Mouse (Mus musculus): ENCODE measurements around the gene Ints1.

Ints1 gene

DNA sequence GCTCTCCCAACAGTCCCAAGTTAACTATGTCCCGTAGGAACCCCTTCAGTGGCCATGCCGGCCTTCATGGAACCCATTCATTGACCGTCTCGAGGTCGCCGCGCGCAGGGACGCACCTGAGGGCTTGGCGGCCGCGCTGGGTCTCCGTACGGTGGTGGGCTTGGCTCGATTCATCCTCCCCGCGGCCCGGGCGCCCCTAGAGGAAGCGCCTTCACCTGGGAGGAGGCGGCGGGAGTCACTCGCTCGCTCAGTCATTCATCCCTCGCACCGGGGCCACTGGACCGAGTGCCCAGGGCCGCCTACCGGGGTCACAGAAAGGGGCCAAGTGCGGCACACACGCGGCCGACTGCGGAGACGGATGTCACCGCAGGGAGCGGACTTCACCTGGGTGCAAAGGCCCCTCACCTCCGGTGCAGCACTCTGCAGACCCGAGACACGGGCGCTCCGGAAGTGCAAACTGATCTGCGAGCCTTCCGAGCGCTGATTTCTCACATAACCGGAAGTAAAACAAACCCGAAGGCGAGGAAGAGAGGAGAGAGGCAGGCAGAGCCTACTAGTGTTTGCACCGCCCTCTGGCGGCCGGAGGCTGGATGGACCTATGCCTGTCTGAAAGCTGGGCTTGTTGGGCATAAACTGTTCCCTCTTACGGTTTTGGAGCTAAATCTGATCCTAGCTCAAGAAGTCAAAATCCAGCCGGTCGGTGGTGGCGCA, at the start of gene Ints1:
Gene Ints1 (minus strand): TSS at position 459 of the 711 bp plus-strand sequence.
- peak; percentile 99 for DNase-seq (ENCODE audit: low spot score)

DNA sequence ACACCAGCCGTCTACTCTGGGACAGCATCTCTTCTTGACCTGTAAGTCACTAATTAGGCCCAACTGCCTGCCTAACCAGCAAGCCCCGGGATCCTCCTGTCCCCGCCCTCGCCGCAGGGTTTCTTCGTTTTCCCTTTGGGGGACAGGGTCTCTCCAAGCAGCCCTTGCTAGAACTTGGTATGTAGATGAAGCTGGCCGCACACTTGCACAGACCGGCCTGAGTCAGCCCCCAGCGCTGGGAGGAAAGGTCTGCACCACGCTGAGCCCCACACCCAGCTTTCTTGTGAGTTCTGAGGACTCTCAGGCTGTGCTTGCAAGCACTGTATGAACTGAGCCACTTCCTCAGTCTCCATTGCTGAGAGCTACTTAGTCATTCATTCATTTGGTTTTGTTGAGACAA, 49.1 kb upstream of the Ints1 start:
- DNase-seq (ENCODE audit: low spot score): no peak

GRCm38 (mm10) chr5:139821466-139822459, 46.3 kb upstream of the Ints1 start:
- no peak for DNase-seq (ENCODE audit: low spot score)

- DNase-seq (ENCODE audit: low spot score): no peak
Measured at GRCm38 (mm10) chr5:139819538-139820181, 44.2 kb upstream of the Ints1 start, which contains the start of gene Tmem184a. TSS of gene Tmem184a (minus strand) at chr5:139819917.

GRCm38 (mm10) chr5:139818801-139819200, 43.3 kb upstream of the Ints1 start:
- DNase-seq (ENCODE audit: low spot score): no peak

DNA sequence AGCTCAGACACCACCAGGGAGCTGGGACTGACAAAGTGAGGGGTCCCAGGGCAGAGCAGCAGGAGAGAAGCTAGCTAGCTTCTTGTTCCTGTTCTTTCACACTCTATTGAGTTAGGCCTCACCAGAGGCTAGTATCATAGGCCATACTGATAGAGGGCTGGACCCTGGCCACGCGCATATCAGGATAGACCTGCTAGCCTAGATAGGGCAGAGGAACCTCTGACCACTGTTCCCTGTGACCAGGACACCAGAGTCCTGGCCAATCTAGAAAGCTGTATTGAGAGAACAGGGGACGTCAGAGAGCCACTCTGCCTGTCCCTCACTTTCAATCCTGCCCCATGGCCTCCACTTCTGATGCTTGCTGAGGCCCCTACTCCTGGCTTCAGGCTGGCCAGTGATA, 42.6 kb upstream of the Ints1 start:
- no peak for DNase-seq (ENCODE audit: low spot score)

DNA sequence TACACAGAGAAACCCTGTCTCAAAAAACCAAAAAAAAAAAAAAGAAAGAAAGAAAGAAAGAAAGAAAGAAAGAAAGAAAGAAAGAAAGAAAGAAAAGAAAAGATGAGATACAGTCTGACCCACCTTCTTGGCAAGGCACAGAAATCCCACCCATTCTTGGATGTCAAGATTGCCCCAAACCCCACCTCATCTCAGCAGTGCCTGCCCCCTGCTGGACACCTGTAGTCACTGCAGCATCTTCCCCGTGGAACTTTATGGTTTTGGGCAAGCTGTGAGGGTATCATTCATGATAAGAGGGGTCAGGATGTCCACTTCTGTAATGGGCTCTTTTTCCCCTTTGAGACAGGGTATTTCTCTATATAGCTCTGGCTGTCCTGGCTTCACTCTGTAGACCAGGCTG, 41.8 kb upstream of the Ints1 start:
- no peak for DNase-seq (ENCODE audit: low spot score)

DNA sequence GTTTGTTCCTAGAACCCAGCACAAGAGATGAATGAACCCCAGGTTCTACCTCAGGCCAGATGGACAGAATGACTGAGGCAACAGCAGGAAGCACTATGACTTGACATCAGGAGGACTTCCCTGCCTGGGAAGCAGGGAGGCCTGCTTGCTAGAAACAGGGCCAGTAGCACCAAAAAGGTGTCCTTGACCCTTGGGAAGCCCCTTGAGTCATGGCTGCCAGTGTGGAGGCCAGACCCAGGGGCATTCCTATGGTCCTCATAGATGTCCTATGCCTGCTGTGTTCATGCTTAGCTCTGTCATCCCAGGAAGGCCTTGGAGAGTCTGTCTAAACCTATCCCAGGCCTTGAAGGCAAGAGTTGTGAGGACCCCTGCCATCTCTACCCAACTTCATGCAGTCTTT, 41.0 kb upstream of the Ints1 start:
- DNase-seq (ENCODE audit: low spot score): no peak

- DNase-seq (ENCODE audit: low spot score): no peak
Measured at GRCm38 (mm10) chr5:139815964-139816363, 40.5 kb upstream of the Ints1 start.

DNA sequence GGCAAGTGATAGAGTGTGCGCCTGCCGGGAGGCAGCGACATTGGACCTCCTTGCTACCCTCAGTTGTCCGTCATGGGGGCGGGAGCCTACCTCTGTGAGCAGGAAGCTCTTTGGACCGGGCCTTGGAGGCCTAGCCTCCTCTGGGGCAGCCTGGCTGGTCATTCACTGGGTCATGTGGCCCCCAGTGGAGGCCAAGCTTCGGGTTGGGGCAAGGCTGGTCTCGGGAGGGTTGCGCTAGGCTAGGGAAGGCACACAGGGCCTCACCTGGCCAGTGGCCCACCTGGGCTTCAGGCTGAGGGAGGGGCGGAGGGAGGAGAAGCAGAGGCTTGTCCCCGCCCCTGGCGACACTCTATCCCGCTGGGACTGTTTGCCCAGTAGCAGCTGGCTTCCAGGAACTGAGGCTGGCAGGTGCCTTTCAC, 38.5 kb upstream of the Ints1 start:
- DNase-seq (ENCODE audit: low spot score): no peak

- no peak for DNase-seq (ENCODE audit: low spot score)
Measured at GRCm38 (mm10) chr5:139813126-139813490, 37.6 kb upstream of the Ints1 start.

DNA sequence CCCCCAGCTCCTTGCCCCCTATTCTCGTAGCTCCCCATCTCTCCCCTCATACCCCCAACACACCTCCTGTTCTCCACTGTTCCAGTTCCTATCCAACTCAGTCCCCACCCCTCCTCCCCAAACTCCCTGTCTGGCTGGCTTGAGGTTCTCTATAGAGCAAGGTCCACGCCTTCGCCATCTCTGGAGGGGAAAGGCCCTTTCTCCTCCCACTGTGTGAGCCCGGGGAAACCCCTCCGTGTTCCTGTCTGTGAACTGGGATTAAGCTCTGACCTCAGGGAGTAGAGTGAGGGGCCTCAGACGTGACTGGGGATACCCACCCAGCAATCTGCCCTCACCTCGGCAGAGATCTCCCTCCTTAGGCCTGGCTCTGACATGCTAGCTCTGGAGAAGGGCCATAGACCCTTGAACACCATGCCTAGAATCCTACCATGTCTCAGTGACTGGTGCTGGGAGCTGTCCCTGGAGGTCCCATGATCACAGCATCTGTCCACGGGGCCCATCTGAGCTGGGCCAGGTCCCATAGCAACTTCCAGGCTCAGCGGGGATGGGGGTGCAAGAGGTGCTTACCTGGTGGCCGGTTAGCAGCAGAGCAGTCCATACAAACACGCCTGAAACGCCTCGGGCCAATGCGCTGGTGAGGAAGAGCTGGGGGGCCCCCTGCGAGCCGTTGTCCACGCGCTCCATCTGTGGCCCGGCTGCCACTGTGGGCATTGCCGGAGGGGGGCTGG, 37.1 kb upstream of the Ints1 start:
- DNase-seq (ENCODE audit: low spot score): no peak

- DNase-seq (ENCODE audit: low spot score): no peak
Measured at GRCm38 (mm10) chr5:139811677-139812397, 36.4 kb upstream of the Ints1 start.

DNA sequence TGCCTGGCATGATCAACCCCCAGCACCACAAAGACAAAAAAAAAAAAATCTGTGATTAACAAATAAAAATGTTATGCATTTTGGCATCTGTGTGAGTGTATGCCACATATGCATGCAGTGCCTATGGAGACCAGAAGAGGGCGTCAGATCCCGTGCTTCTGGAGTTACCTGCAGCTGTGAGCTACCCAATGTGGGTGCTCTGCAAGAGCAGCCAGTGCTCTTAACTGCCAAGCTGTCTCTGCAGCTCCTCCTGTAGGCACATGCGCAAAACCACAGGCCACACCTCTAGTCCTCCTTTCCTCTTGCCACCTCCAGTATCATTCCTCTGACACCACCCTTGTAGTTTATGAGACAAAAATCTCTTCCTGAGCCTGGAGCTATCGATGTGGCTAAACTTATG, 33.9 kb upstream of the Ints1 start:
- DNase-seq (ENCODE audit: low spot score): no peak

DNA sequence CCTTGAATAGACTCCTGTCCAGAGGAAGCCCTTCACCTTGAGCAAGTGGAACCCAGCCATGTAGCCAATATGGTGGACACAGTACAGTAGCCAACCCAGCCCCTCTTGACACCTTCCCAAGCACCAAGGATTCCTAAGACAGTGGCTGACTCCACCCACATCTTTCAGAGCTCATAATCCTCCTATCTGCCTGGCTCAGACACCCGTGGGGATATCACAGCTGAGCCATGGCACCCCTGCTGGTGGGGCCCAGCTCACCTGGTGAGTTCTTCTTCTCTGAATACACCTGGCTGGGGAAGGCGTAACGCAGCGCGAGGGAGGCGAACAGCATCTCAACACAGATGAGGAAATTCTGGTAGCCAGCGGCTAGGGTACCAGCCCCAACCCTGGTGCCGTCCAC, 30.4 kb upstream of the Ints1 start:
- DNase-seq (ENCODE audit: low spot score): no peak

GRCm38 (mm10) chr5:139804573-139805111, 29.2 kb upstream of the Ints1 start:
- DNase-seq (ENCODE audit: low spot score): no peak

DNA sequence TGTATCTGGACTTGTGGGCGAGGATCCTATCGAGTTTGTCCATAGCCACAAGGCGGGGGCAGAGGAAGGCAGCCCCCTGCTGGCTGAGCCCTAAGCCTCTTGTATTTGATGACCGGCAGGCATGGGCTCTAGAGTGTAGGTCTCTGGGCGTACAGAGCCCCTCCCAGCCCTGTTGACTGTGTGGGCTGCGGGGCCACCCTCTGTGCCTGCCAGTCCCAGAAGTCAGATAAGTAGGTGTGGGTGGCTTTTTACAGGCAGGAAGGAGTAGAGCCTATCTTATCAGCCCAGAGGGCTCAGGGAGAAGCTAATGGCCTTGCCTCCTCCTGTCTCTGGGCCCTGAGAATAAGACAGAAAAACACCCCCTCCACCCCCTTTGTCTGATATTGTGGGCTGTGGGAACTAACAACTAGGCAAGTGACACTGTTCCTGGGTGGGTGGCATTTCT, 28.7 kb upstream of the Ints1 start:
- DNase-seq (ENCODE audit: low spot score): no peak

DNA sequence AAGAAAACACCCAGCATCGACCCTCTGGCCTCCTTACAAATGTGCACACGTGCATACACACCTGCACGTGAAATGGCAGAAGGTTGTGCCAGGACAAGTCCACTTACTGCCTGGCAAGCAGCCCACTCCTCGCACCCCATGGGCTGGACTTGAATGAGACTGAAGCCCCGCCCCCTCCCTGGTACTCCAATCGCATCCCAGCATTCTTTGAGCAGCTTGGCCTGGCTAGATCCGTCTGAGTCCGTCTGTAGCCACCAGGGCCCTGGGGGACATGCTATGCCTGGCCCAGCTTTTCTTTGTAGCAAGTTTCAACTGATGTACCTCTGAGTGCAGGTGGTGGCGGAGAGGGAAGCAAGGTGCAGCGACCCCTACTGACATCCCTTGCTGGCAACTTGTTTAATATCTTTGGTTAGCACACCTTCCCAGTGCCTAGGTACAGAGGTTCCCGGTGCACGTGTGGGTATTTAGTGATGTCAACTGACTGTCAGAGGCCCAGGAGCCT, 28.2 kb upstream of the Ints1 start:
- DNase-seq (ENCODE audit: low spot score): no peak

GRCm38 (mm10) chr5:139803165-139803564, 27.7 kb upstream of the Ints1 start:
- no peak for DNase-seq (ENCODE audit: low spot score)

DNA sequence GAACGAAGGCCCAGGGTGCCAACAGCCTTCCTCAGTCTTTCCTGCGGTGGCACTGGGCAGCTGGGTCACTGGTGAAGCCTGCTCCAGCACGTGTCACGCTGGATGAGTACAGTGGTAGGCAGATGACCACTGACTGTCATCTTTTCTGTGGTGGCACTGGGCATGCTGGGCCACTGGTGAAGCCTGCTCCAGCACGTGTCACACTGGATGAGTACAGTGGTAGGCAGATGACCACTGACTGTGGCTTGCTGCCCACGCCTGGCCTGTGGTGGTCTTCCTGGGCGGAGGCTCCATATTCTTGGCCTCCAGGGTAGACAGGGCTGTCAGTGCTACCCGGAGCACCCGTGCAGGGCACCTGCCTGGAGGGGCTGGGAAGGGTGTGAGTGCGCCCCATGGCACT, 26.4 kb upstream of the Ints1 start:
- no peak for DNase-seq (ENCODE audit: low spot score)

DNA sequence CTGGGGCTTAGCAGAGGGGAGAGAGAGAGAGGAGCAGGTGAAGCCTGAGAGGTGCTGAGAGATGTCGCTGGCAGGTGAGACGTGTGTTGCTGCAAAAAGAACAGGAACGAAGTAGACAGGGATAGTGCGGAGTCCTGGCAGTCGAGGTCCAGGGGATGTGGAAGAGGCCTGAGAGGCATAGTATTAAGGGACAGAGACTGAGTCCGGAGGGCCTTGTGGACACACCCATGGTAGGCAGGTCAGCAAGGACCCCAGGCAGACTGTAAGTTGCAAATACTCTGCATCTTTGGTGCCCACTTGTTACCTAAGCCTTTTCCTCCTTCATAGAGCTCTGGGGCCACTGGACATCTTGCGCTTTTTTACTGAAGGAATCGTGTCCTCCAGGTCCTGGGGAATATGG, 25.8 kb upstream of the Ints1 start:
- no peak for DNase-seq (ENCODE audit: low spot score)

All from layer of hippocampus, adult 9-10 months (tissue).